Mouse (Mus musculus) myocyte (in vitro differentiated cells): ENCODE data around the gene Tmem8b. TPM values are rescaled to one million over a fixed set of nuclear protein-coding genes. Genes with fewer than 3 reads are reported as not detected.

Experiments used
- H3K27me3 ChIP-seq: one replicate; pipeline ENCODE4 v1.6.1; 2011; ENCODE audit not compliant: control insufficient read depth, insufficient read depth, insufficient read length
- H3K36me3 ChIP-seq: one replicate; pipeline ENCODE4 v1.6.1; 2011; ENCODE audit not compliant: control insufficient read depth, insufficient read depth
- H3K4me2 ChIP-seq: one replicate; pipeline ENCODE4 v1.6.1; 2011; ENCODE audit warnings: low read depth, control low read depth
- H3K4me3 ChIP-seq: one replicate; pipeline ENCODE4 v1.5.1; 2011; ENCODE audit warnings: mild to moderate bottlenecking, control low read depth, moderate library complexity
- H3K79me2 ChIP-seq: one replicate; pipeline ENCODE4 v1.6.1; 2011; ENCODE audit not compliant: control insufficient read depth, insufficient read depth
- H3ac ChIP-seq: one replicate; pipeline ENCODE4 v1.6.1; 2011; ENCODE audit not compliant: control insufficient read depth, insufficient read length
- CEBPB ChIP-seq: IDR thresholded peaks from 2 replicates; pipeline ENCODE4 v1.6.1; 2011; ENCODE audit warnings: mild to moderate bottlenecking, moderate library complexity; ENCODE audit not compliant: poor library complexity, insufficient read depth, severe bottlenecking
- E2F4 ChIP-seq: IDR thresholded peaks from one replicate; pipeline ENCODE4 v1.6.1; 2011; ENCODE audit warnings: mild to moderate bottlenecking, control low read depth, moderate library complexity; ENCODE audit not compliant: insufficient read depth
- MAX ChIP-seq: IDR thresholded peaks from one replicate; pipeline ENCODE4 v1.6.1; 2011; ENCODE audit warnings: low read depth, mild to moderate bottlenecking, control low read depth
- MYOD1 ChIP-seq, 3 experiments: IDR thresholded peaks; one replicate each; pipeline ENCODE4 v1.6.1; 2011; ENCODE audit warnings: control low read depth in 2 of 3, low read depth in 2 of 3, mild to moderate bottlenecking in 2 of 3, moderate library complexity in 1 of 3; ENCODE audit not compliant: insufficient read length in 2 of 3, control insufficient read depth in 1 of 3
- MYOG ChIP-seq, 3 experiments: IDR thresholded peaks; one replicate each; pipeline ENCODE4 v1.6.1; 2011; ENCODE audit warnings: control low read depth in 2 of 3, low read depth in 2 of 3, mild to moderate bottlenecking in 2 of 3; ENCODE audit not compliant: insufficient read length in 2 of 3, control insufficient read depth in 1 of 3, insufficient read depth in 1 of 3
- POLR2A ChIP-seq: IDR thresholded peaks from one replicate; pipeline ENCODE4 v1.6.1; 2011; ENCODE audit warnings: low read depth, mild to moderate bottlenecking, control low read depth, moderate library complexity; ENCODE audit not compliant: insufficient read length
- POLR2AphosphoS2 ChIP-seq: IDR thresholded peaks from one replicate; pipeline ENCODE4 v1.6.1; 2011; ENCODE audit warnings: low read depth, control low read depth; ENCODE audit not compliant: insufficient read length
- REST ChIP-seq: IDR thresholded peaks from one replicate; pipeline ENCODE4 v1.6.1; 2011; ENCODE audit warnings: mild to moderate bottlenecking, control low read depth, moderate library complexity; ENCODE audit not compliant: insufficient read depth, insufficient read length
- SRF ChIP-seq: IDR thresholded peaks from one replicate; pipeline ENCODE4 v1.6.1; 2011; ENCODE audit warnings: low read depth; ENCODE audit not compliant: control insufficient read depth, insufficient read length
- TCF12 ChIP-seq: IDR thresholded peaks from one replicate; pipeline ENCODE4 v1.6.1; 2011; ENCODE audit warnings: mild to moderate bottlenecking, control low read depth; ENCODE audit not compliant: poor library complexity, insufficient read depth, severe bottlenecking
- TCF3 ChIP-seq: IDR thresholded peaks from one replicate; pipeline ENCODE4 v1.6.1; 2011; ENCODE audit warnings: low read depth, control low read depth; ENCODE audit not compliant: insufficient read length
- USF1 ChIP-seq: IDR thresholded peaks from one replicate; pipeline ENCODE4 v1.6.1; 2011; ENCODE audit warnings: low read depth, mild to moderate bottlenecking, control low read depth, moderate library complexity
- polyA plus RNA-seq: library from polyadenylated mRNA; unstranded; fragments of >200 nt; fragmentation: generic; extraction: Trizol; gene quantifications from one replicate; pipeline ENCODE4 v1.2.1, GENCODE M21; 2012; ENCODE audit warnings: missing spikeins

Gene Tmem8b
- polyA plus RNA-seq, 1 experiment = 1.7 TPM

DNA sequence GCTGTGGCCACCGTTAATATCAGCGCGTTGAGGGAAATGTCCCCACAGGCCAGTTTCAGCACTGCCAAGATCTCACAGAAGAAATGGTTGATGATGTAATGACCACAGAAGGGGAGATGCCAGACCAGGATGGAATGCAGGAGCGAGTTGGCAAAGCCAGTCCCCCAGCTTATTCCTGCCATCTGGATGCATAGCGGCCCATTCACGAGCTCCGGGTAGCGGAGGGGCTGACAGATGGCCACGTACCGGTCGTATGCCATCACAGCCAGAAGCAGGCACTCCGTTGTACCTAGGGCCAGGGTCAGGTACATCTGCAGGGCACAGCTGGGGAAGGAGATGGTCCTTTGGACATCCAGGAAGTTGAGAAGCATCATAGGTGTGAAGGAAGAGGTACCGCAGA, 27.8 kb downstream of the Tmem8b start:
- Histone ChIP-seq H3K36me3 (no peaks in the 10 kb centered on the region), H3K4me3 (no peak overlapping the region), H3K4me2 (no peak overlapping the region), H3ac (no peak overlapping the region), H3K79me2 (no peaks in the 10 kb centered on the region), H3K27me3 (peaks cover 8% of the 10 kb centered on the region)
- peak in 1 of 3 experiments; percentile 43 for TF ChIP-seq MYOD1 (IDR thresholded peaks at IDR 0.05; ENCODE audit: control insufficient read depth in 1 of 3, insufficient read length in 2 of 3, low read depth in 2 of 3)
- TF ChIP-seq REST = no peak
- TF ChIP-seq USF1 = no peak
- peak in 1 of 3 experiments; percentile 23 for TF ChIP-seq MYOG (IDR thresholded peaks at IDR 0.05; ENCODE audit: control insufficient read depth in 1 of 3, insufficient read depth in 1 of 3, insufficient read length in 2 of 3, low read depth in 2 of 3)

DNA sequence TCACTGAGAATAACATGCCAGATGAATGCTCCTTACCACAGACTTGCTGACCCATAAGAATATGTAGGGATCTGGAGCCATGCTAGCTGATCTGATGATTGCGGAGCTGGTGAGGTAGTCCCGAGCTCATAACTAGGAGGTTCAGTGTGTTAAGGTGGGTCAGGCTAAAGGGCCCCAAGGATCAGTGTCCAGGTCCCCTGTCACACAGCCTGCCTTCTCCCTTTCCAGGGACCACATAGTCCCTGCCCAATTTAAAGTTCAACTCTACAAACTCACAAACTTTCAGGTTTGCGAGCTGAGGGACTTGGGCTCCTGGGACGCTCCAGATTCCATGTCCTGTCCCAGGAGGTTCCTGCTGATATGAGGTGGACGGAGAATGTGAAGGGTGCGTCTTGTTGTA, 31.9 kb downstream of the Tmem8b start, which contains the start of gene Olfr70:
Olfr70 (minus strand) TSS at position 101 of the 400 bp plus-strand sequence.
- Histone ChIP-seq H3K4me2 (no peak within 1 kb of the TSS), H3K27me3 (peaks cover 37% of the 10 kb centered on the region), H3ac (no peak within 1 kb of the TSS), H3K4me3 (no peak within 1 kb of the TSS), H3K36me3 (no peaks in the 10 kb centered on the region), H3K79me2 (no peaks in the 10 kb centered on the region)
- no peak for TF ChIP-seq E2F4
- TF ChIP-seq SRF = no peak
- no peak for TF ChIP-seq POLR2A
- no peak for TF ChIP-seq MYOD1 (IDR thresholded peaks at IDR 0.05; ENCODE audit: control insufficient read depth in 1 of 3, insufficient read length in 2 of 3, low read depth in 2 of 3)
- TF ChIP-seq POLR2AphosphoS2 = no peak
- no peak for TF ChIP-seq CEBPB
- no peak for TF ChIP-seq MAX
- TF ChIP-seq TCF12 = no peak
- TF ChIP-seq MYOG (IDR thresholded peaks at IDR 0.05; ENCODE audit: control insufficient read depth in 1 of 3, insufficient read depth in 1 of 3, insufficient read length in 2 of 3, low read depth in 2 of 3) = no peak
- TF ChIP-seq TCF3 = no peak
- no peak for TF ChIP-seq REST
- TF ChIP-seq USF1 = no peak

DNA sequence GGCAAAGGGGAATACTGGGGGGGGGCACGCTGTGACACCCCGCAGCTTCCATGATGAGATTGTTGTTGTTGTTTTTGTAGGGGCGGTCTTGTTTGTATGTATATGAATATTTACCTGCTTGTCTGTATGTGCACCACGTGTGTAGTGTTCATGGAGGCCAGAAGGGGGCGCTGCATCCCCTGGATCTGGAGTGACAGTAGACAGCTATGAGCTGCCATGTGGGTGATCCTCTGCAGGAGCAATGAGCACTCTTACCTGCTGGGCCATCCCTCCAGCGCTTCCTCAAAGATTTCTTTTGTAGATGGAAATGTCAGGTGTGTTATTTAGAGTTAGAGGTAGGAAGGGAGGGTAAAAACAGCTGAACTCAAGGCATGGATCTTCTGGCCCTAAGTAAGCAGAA, 34.7 kb downstream of the Tmem8b start:
- H3K36me3 ChIP-seq = no peaks in the 10 kb centered on the region
- no peak for TF ChIP-seq USF1
- TF ChIP-seq POLR2AphosphoS2 = no peak
- TF ChIP-seq SRF = no peak
- no peak for TF ChIP-seq REST
- no peak for TF ChIP-seq MYOD1 (IDR thresholded peaks at IDR 0.05; ENCODE audit: control insufficient read depth in 1 of 3, insufficient read length in 2 of 3, low read depth in 2 of 3)
- no peak for TF ChIP-seq CEBPB
- no peak for TF ChIP-seq E2F4
- no peak for TF ChIP-seq TCF12
- TF ChIP-seq TCF3 = no peak
- no peak for TF ChIP-seq MYOG (IDR thresholded peaks at IDR 0.05; ENCODE audit: control insufficient read depth in 1 of 3, insufficient read depth in 1 of 3, insufficient read length in 2 of 3, low read depth in 2 of 3)
- TF ChIP-seq MAX = no peak
- no peak for TF ChIP-seq POLR2A
- H3K27me3 ChIP-seq = peaks cover 63% of the 10 kb centered on the region
- H3K4me3 ChIP-seq = no peak overlapping the region
- no peaks in the 10 kb centered on the region for H3K79me2 ChIP-seq
- no peak overlapping the region for H3ac ChIP-seq
- H3K4me2 ChIP-seq = no peak overlapping the region

DNA sequence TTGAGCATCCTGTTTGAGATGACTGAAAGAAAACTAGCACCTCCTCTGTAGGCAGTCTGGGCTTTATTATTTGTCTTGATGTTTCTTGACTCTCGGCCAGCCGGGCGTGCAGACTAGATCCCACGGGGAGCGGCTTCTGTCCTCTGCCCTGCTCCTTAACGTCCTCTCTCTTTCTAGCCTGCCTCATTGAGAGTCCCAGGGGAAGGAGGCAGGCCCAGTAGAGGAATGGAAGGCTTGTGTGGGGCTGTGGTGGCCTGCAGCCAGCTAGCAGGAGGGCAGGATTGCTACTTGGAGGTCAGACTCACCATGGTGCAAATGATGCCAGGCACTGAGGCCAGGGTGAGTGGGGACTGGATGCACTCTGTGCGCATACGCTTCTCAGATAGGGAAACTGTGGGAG, 35.1 kb downstream of the Tmem8b start:
- TF ChIP-seq USF1 (no peak), CEBPB (no peak), SRF (no peak)
- peaks cover 67% of the 10 kb centered on the region for H3K27me3 ChIP-seq

DNA sequence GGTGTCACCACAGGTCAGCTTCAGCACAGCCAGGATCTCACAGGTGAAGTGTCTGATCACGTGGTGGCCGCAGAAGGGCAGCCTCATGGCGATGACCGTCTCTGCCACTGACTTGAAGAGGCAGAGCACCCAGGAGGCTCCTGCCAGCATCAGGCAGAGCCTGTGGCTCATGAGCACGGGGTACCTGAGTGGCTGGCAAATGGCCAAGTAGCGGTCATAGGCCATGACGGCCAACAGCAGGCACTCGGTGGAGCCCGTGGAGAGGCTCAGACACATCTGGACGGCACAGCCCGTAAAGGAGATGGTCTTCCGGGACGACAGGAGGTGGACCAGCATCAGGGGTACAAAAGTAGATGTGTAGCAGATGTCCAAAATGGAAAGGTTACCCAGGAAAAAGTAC, 37.2 kb downstream of the Tmem8b start:
- no peak overlapping the region for H3K4me2 ChIP-seq
- H3K27me3 ChIP-seq = peaks cover 82% of the 10 kb centered on the region
- no peaks in the 10 kb centered on the region for H3K36me3 ChIP-seq
- H3ac ChIP-seq = no peak overlapping the region
- no peaks in the 10 kb centered on the region for H3K79me2 ChIP-seq
- TF ChIP-seq CEBPB (no peak), MYOG (IDR thresholded peaks at IDR 0.05; ENCODE audit: control insufficient read depth in 1 of 3, insufficient read depth in 1 of 3, insufficient read length in 2 of 3, low read depth in 2 of 3) (no peak), MYOD1 (IDR thresholded peaks at IDR 0.05; ENCODE audit: control insufficient read depth in 1 of 3, insufficient read length in 2 of 3, low read depth in 2 of 3) (no peak), MAX (no peak), USF1 (no peak), POLR2A (no peak), SRF (no peak), TCF12 (no peak), REST (no peak), POLR2AphosphoS2 (no peak), E2F4 (no peak), TCF3 (no peak)
- H3K4me3 ChIP-seq = no peak overlapping the region

More for the DNA sequence above, 35.1 kb downstream of the Tmem8b start:
- H3K79me2 ChIP-seq = no peaks in the 10 kb centered on the region
- no peaks in the 10 kb centered on the region for H3K36me3 ChIP-seq
- H3K4me2 ChIP-seq = no peak overlapping the region
- no peak overlapping the region for H3ac ChIP-seq
- H3K4me3 ChIP-seq = no peak overlapping the region
